Mouse (Mus musculus) macrophage (primary cell): ENCODE measurements around the gene Stox2. TPM values are rescaled to one million over a fixed set of nuclear protein-coding genes. Genes with fewer than 3 reads are reported as not detected.

ENCODE experiments used
- H3K27ac ChIP-seq: fragments of 350-480 bp; formaldehyde crosslinking; 2 replicates; pipeline ENCODE4 v1.9.0; 2021
- H3K36me3 ChIP-seq: fragments of 350-480 bp; formaldehyde crosslinking; 2 replicates; pipeline ENCODE4 v1.9.0; 2021; ENCODE audit errors: inconsistent target
- H3K4me3 ChIP-seq: fragments of 350-480 bp; formaldehyde crosslinking; 2 replicates; pipeline ENCODE4 v1.9.0; 2021; ENCODE audit errors: inconsistent target
- H3K79me2 ChIP-seq: fragments of 350-480 bp; formaldehyde crosslinking; 2 replicates; pipeline ENCODE4 v1.9.0; 2021; ENCODE audit errors: inconsistent target
- WGBS: methylation state at CpG from one replicate; pipeline ENCODE4 v1.1.7; 2026; ENCODE audit warnings: inconsistent platforms; ENCODE audit not compliant: missing documents; 5-methylcytosine and 5-hydroxymethylcytosine counted together
- polyA plus RNA-seq: library from polyadenylated mRNA; stranded (reverse); fragments of 250-400 nt; gene quantifications from 3 replicates; pipeline ENCODE4 v1.2.4, GENCODE M21; 2018; ENCODE audit warnings: inconsistent platforms

Stox2 gene
- polyA plus RNA-seq, 1 experiment from 2014 or later, result not detected

DNA sequence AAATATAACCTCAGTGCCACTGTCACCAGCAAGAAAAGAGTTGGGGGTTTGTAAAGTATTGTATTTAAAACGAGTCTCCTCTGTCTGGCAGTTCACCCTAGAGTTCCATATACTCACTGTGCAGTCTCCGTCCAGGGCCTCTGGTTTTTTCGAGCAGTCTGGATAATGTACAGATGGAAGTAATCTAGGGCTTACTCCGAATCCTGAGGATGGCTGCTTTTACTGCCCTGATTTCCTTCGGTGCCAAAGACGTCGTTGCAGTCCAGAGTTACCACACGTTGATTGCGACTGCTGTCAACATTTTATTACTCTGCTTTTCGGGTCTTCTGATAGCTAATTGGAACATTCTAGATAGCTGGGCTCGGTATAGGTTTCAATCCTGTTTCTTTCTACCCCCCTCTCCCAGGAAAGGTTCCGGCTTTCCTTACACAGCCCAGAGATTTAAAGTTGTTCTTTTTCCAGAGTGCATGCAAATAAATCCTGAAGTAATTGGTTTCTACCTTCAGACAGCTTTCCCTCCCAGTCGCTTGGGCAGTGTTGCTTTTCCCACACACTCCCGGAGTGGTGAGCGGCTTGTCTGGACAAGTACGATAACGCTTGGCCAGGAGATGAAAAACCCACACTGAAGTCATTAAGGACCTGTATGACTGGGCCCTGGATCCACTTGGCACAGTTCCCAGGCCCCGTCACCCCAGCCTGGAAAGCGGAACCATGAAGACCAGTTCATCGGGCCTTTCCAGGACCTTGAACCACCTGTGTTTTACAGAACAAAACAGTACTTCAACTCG is 94.1 kb downstream of the Stox2 start:
- Histone ChIP-seq H3K27ac (no peak overlapping the region), H3K36me3 (no peaks in the 10 kb centered on the region), H3K4me3 (no peak overlapping the region), H3K79me2 (no peaks in the 10 kb centered on the region)
- 57% methylated on average over 21 of the region's 21 CpGs for WGBS

- 75% methylated on average over 8 of the region's 8 CpGs for WGBS
- H3K4me3 ChIP-seq, result no peak overlapping the region
Observed at GRCm38 (mm10) chr8:47349082-47349481, 97.1 kb downstream of the Stox2 start.

DNA sequence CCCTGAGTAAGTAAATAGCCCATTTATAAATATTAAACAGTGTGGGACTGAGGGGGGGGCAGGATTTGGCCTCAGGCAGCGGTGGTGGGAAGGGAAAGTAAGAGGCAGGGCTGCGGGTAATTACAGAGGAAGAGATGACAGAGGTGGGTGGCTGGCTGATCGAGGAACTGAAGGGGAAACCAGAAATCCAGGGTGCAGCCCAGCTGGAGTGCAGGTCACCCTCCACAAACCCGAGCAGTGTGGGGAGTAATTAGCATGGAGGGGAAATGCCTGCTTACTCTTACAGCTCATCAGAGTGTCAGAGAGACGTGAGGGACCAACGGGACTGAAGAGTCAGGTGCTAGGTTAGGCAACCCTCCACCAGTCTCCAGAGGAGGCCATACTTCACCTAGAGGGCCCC is 98.4 kb downstream of the Stox2 start:
- no peak overlapping the region for H3K27ac ChIP-seq
- no peaks in the 10 kb centered on the region for H3K36me3 ChIP-seq
- H3K4me3 ChIP-seq, result no peak overlapping the region
- 1% methylated on average over 6 of the region's 6 CpGs for WGBS
- no peaks in the 10 kb centered on the region for H3K79me2 ChIP-seq

More at GRCm38 (mm10) chr8:47349082-47349481, 97.1 kb downstream of the Stox2 start:
- H3K36me3 ChIP-seq, result no peaks in the 10 kb centered on the region
- H3K27ac ChIP-seq, result no peak overlapping the region
- no peaks in the 10 kb centered on the region for H3K79me2 ChIP-seq

DNA sequence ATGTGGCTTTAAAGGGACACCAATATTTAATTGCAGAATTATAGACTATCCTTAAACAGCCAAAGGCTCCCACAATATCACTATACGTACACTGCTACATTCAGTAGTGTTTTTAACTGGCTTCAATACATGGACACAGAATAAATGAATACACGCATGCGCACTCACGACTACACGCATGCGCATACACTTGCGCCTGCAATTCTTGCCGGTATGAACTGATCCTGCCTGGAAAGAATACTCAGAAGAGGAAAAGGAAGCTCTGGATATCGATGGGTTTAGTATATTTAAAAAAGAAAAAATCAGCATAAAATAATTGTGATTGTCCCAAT is 100.4 kb downstream of the Stox2 start:
- H3K36me3 ChIP-seq, result no peaks in the 10 kb centered on the region
- H3K27ac ChIP-seq, result no peak overlapping the region
- H3K79me2 ChIP-seq, result no peaks in the 10 kb centered on the region
- H3K4me3 ChIP-seq, result no peak overlapping the region
- WGBS, result 85% methylated on average over 9 of the region's 9 CpGs

- 88% methylated on average over 15 of the region's 15 CpGs for WGBS
- Histone ChIP-seq H3K79me2 (no peaks in the 10 kb centered on the region), H3K4me3 (no peak overlapping the region), H3K36me3 (no peaks in the 10 kb centered on the region), H3K27ac (no peak overlapping the region)
Observed at GRCm38 (mm10) chr8:47345085-47345771, 100.9 kb downstream of the Stox2 start.

GRCm38 (mm10) chr8:47341474-47341873 is 104.7 kb downstream of the Stox2 start:
- H3K4me3 ChIP-seq, result no peak overlapping the region
- no peak overlapping the region for H3K27ac ChIP-seq
- WGBS, result 86% methylated on average over 11 of the region's 11 CpGs
- H3K79me2 ChIP-seq, result no peaks in the 10 kb centered on the region
- H3K36me3 ChIP-seq, result no peaks in the 10 kb centered on the region

GRCm38 (mm10) chr8:47338691-47339323 is 107.4 kb downstream of the Stox2 start:
- Histone ChIP-seq H3K79me2 (no peaks in the 10 kb centered on the region), H3K36me3 (no peaks in the 10 kb centered on the region), H3K4me3 (no peak overlapping the region), H3K27ac (no peak overlapping the region)
- WGBS, result 90% methylated on average over 3 of the region's 3 CpGs

DNA sequence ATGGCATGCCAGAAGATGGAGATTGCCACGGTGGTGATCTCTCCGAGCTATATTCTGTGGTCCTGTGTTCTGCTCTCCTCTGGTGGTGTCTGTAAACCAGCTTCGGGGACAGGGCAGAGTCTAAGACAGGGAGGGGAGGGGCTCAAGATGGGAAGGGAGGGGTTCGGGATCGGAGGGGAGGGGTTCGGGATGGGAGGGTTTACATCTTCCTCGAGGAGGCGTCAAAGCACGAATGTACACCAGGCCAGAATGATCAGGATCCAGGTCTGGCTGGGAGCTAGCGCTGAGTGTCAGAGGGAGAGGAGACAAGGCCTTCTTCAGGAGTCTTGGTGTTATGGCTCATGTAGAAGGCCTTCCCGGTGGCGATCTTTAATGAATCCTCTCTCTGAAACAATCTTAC is 109.7 kb downstream of the Stox2 start:
- H3K79me2 ChIP-seq, result no peaks in the 10 kb centered on the region
- H3K4me3 ChIP-seq, result no peak overlapping the region
- H3K27ac ChIP-seq, result no peak overlapping the region
- 93% methylated on average over 12 of the region's 12 CpGs for WGBS
- H3K36me3 ChIP-seq, result no peaks in the 10 kb centered on the region

DNA sequence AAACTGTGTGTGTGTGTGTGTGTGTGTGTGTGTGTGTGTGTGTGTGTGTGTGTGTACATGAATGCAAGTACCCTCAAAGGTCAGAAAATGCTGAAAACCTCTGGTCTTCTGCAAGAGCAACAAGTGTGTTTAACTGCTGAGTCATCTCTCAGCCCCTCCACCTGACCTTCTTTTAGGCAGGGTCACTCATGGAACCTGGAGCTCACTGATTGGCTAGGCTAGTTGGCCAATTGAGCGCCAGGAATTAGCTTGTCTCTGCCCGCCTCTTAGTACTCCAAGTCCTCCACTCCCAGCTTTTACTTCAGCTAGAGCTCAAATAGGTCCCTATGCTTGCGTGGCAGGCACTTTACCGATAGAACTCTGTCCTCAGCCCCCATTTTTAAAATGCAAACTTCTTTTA is 110.2 kb downstream of the Stox2 start:
- no peaks in the 10 kb centered on the region for H3K79me2 ChIP-seq
- WGBS, result 94% methylated on average over 4 of the region's 4 CpGs
- no peak overlapping the region for H3K4me3 ChIP-seq
- H3K36me3 ChIP-seq, result no peaks in the 10 kb centered on the region
- no peak overlapping the region for H3K27ac ChIP-seq

DNA sequence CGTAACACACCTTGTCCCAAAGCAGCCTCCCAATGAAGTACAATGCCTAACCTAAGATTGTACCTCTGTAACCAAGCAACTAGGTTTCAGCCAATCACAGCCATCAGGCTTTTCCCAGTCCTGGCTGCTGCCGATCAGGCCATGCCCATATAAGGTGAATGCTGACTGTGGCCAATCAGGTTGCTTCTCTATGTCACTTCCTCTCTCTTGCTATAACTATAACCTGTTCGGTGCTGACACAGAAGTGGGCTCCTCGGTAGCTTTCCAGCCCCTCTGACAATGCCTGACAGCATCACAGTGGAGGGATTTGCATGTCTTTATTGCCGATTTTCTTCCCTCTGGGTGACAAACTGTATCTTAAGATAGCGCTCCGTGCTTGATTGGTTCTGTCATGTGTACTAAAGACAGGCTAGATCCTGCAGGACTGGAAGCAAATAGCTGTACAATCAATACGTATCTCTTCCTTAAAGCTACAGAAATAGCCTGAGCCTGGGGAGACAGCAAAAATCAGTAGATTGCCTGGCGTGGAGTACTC is 111.9 kb downstream of the Stox2 start:
- 64% methylated on average over 9 of the region's 9 CpGs for WGBS
- no peak overlapping the region for H3K4me3 ChIP-seq

GRCm38 (mm10) chr8:47332941-47333340 is 113.2 kb downstream of the Stox2 start:
- 70% methylated on average over 1 of the region's 1 CpGs for WGBS
- Histone ChIP-seq H3K79me2 (no peaks in the 10 kb centered on the region), H3K36me3 (no peaks in the 10 kb centered on the region), H3K4me3 (no peak overlapping the region), H3K27ac (no peak overlapping the region)

More for the DNA sequence above, 111.9 kb downstream of the Stox2 start:
- Histone ChIP-seq H3K36me3 (no peaks in the 10 kb centered on the region), H3K79me2 (no peaks in the 10 kb centered on the region), H3K27ac (no peak overlapping the region)

DNA sequence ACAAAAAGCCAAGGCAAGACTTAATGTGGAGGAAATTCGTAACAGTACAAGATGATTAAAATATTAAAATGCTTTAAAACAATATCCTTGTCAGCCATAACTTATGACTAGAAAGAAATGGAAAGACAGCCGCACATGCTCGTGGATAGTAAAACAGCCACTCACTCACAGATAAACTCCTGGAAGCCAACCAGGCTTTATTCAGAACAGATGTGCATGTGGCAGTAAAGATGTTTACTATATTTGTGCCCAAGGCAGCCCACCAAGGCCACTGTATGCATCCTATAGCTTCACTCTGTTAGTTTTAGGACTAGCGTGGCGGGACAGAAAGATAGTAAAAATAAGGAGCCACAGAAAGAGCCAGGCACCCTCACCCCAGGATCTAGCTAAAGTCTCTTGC is 115.2 kb downstream of the Stox2 start:
- WGBS, result 98% methylated on average over 5 of the region's 5 CpGs

GRCm38 (mm10) chr8:47326348-47326747 is 119.8 kb downstream of the Stox2 start:
- WGBS, result 21% methylated on average over 8 of the region's 8 CpGs
- H3K27ac ChIP-seq, result no peak overlapping the region
- no peaks in the 10 kb centered on the region for H3K79me2 ChIP-seq
- no peak overlapping the region for H3K4me3 ChIP-seq
- no peaks in the 10 kb centered on the region for H3K36me3 ChIP-seq

More for the DNA sequence above, 115.2 kb downstream of the Stox2 start:
- no peaks in the 10 kb centered on the region for H3K79me2 ChIP-seq
- H3K36me3 ChIP-seq, result no peaks in the 10 kb centered on the region
- H3K27ac ChIP-seq, result no peak overlapping the region
- H3K4me3 ChIP-seq, result no peak overlapping the region

DNA sequence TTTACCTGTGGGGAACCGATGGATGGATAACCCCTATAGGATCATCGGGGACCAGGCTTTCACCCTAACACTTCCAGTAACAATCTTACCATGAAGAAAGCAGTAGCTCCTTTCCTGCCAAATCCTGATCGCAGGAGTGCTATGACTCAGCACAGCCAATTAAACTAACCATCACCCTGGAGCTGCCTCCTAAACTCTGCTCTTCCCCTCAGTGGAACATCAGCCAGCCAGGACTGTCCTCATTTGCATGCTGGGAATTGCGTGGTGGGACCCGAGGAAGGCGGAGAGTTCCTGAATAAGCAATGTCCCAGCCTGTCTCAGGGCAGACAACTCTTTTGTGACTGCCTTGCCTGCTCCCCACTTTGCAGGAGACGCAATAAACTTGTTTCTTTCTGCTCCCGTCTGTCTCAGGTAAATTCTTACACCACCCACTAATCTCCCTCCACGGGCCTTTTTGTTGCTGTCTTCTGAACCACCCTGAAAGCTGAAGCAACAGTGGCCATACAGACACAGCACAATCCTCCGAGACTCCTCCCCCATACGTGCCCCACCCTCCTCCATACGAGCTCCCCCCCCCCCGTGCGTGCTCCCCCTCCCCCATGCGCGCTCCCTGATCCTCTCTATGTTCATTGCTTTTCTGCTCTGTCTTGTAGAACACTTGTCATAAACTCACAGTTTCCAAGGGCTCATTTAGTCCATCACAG is 121.9 kb downstream of the Stox2 start:
- WGBS, result 75% methylated on average over 10 of the region's 16 CpGs
- H3K4me3 ChIP-seq, result no peak overlapping the region
- H3K79me2 ChIP-seq, result no peaks in the 10 kb centered on the region
- no peaks in the 10 kb centered on the region for H3K36me3 ChIP-seq
- no peak overlapping the region for H3K27ac ChIP-seq
